Mouse (Mus musculus): ENCODE data around the gene Gm16867.
"Not testable (repeated sequence)": the region's sequence is repeated elsewhere in the genome, so short reads cannot be mapped to it uniquely, and the experiment has no call there.

Gene Gm16867

GRCm38 (mm10) chr14:69467612-69468366, 35.4 kb downstream of the Gm16867 start:
- not testable (repeated sequence) for DNase-seq (ENCODE audit: low spot score)

DNA sequence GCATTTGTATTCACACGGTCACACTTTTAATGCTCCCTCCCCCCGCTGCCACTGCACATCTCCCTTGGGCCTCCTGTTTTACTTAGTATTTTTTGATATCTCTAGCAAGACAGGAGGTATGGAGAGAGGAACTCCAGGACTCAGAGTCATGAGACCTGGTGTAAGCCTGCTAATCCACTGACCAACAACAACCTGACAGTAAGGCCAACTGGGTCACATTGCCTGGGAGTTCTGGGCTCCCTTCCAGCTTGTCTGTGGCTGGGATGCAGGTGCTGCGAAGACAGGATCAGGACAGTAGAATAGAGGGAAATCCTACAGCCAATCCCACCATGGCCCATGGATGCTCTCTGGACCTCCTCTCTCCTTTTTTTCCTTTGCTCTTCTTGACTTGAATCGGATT, 38.7 kb downstream of the Gm16867 start:
- DNase-seq (ENCODE audit: low spot score), result not testable (repeated sequence)

DNA sequence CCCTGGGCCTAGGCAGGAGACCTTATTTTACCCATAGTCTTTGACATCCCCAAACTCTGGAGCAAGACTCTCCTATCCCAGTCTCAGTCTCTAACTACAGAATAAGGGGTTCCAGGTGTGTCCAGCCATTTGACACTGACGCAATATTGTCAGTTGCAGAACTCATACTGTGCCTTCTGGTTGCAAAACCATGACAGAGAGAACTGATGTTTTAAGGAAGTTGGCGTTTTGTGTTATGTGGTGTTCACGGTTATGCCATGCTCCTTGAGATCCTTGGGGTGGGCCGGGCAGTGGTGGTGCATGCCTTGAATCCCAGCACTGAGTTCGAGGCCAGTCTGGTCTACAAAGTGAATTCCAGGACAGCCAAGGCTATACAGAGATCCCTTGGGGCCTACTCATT, 45.5 kb downstream of the Gm16867 start:
- not testable (repeated sequence) for DNase-seq (ENCODE audit: low spot score)

- not testable (repeated sequence) for DNase-seq (ENCODE audit: low spot score)
Measured at GRCm38 (mm10) chr14:69454640-69455039, 48.5 kb downstream of the Gm16867 start.

GRCm38 (mm10) chr14:69448845-69449244, 54.3 kb downstream of the Gm16867 start:
- not testable (repeated sequence) for DNase-seq (ENCODE audit: low spot score)

DNA sequence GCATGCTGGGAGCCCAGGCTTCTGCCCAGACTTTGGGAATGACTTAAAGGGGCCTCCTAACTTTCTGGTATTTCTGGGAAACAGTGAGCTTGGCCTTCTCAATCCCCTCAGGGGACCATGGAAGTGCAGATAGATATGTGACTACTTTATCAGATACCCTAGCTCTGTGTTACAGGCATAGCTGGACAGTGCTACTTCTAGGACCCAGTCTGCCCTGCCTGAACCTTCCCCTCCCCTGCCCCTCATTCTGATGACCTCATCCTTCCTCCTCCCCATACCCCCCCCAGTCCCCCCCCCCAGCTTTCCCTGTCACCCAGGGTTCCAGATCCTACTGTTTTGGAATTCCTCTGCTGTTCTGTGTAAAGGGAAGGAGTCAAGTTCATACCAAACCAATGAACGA, 56.2 kb downstream of the Gm16867 start:
- DNase-seq (ENCODE audit: low spot score), result not testable (repeated sequence)

GRCm38 (mm10) chr14:69443092-69443692, 60.0 kb downstream of the Gm16867 start:
- DNase-seq (ENCODE audit: low spot score), result not testable (repeated sequence)

GRCm38 (mm10) chr14:69440955-69441354, 62.2 kb downstream of the Gm16867 start:
- DNase-seq (ENCODE audit: low spot score), result not testable (repeated sequence)

GRCm38 (mm10) chr14:69438678-69439214, 64.4 kb downstream of the Gm16867 start:
- DNase-seq (ENCODE audit: low spot score), result not testable (repeated sequence)

- DNase-seq (ENCODE audit: low spot score), result not testable (repeated sequence)
Measured at GRCm38 (mm10) chr14:69421003-69421402, 82.2 kb downstream of the Gm16867 start.

GRCm38 (mm10) chr14:69417545-69417944, 85.6 kb downstream of the Gm16867 start:
- not testable (repeated sequence) for DNase-seq (ENCODE audit: low spot score)

Measured in T-cell, adult 2 months (primary cell).